Mouse (Mus musculus) kidney, embryonic 16.5 days (tissue): ENCODE data around the gene Col4a2. TPM values are rescaled to one million over a fixed set of nuclear protein-coding genes. Genes with fewer than 3 reads are reported as not detected.
A peak's percentile ranks its signal among the peaks of the same experiment; 100 is the strongest.

ENCODE experiments used
- ATAC-seq: fragments of 200-750 bp; cut with Nextera tagmentation; 2 replicates; pipeline ENCODE4 v1.8.0; 2017; ENCODE audit warnings: moderate TSS enrichment; ENCODE audit not compliant: low FRiP score, low TSS enrichment
- H3K27ac ChIP-seq: fragments of 300-500 bp; sonication (generic); 2 replicates; pipeline ENCODE4 v1.5.1; 2014; ENCODE audit warnings: low read length
- H3K27me3 ChIP-seq: fragments of 300-500 bp; sonication (generic); 2 replicates; pipeline ENCODE4 v1.6.1; 2014; ENCODE audit warnings: low read length, control low read depth, mixed read lengths; ENCODE audit not compliant: insufficient read depth
- H3K36me3 ChIP-seq: fragments of 300-500 bp; sonication (generic); 2 replicates; pipeline ENCODE4 v1.6.1; 2014; ENCODE audit warnings: low read length, control low read depth, mixed read lengths; ENCODE audit not compliant: insufficient read depth
- H3K4me1 ChIP-seq: fragments of 300-500 bp; sonication (generic); 2 replicates; pipeline ENCODE4 v1.6.1; 2014; ENCODE audit warnings: low read length, control low read depth, mixed read lengths; ENCODE audit not compliant: insufficient read depth
- H3K4me2 ChIP-seq: fragments of 300-500 bp; sonication (generic); replicated peaks from 2 replicates; pipeline ENCODE4 v1.6.1; 2014; ENCODE audit warnings: low read depth, low read length
- H3K4me3 ChIP-seq: fragments of 300-500 bp; sonication (generic); 2 replicates; pipeline ENCODE4 v1.5.1; 2014; ENCODE audit warnings: mild to moderate bottlenecking, low read length
- H3K9ac ChIP-seq: fragments of 300-500 bp; sonication (generic); replicated peaks from 2 replicates; pipeline ENCODE4 v1.6.1; 2014; ENCODE audit warnings: low read length
- H3K9me3 ChIP-seq: fragments of 300-500 bp; sonication (generic); 2 replicates; pipeline ENCODE4 v1.6.1; 2016; ENCODE audit warnings: low read length, control low read depth
- WGBS: fragments of 180-500 bp; shearing (Covaris S2); extraction: QIAGEN DNeasy Blood & Tissue Kit; methylation state at CpG from one replicate; pipeline ENCODE4 v1.1.7; 2014; 5-methylcytosine and 5-hydroxymethylcytosine counted together
- polyA plus RNA-seq: library from polyadenylated mRNA; unstranded; fragments of >200 nt; fragmentation: Nextera tagmentation; extraction: Ambion mirVana; gene quantifications from 2 replicates; pipeline ENCODE4 v1.2.1, GENCODE M21; 2015

The Col4a2 gene
- polyA plus RNA-seq, 1 experiment from 2014 or later = 126 TPM

- Histone ChIP-seq H3K9me3 (no peaks in the 10 kb centered on the region), H3K4me2 (no peak overlapping the region), H3K9ac (no peak overlapping the region), H3K36me3 (0 out of 2 replicates have a peak, but pooled peaks cover 3% of the 10 kb centered on the region), H3K27ac (no peak overlapping the region), H3K4me3 (no peak overlapping the region), H3K27me3 (no peaks in the 10 kb centered on the region), H3K4me1 (peaks cover 66% of the 10 kb centered on the region)
- ATAC-seq = no peak
- 68% methylated on average over 6 of the region's 6 CpGs for WGBS
Measured at GRCm38 (mm10) chr8:11276286-11276685, 36.3 kb upstream of the Col4a2 start.

- Histone ChIP-seq H3K4me1 (peaks cover 68% of the 10 kb centered on the region), H3K36me3 (0 out of 2 replicates have a peak, but pooled peaks cover 3% of the 10 kb centered on the region), H3K4me2 (no peak overlapping the region), H3K27me3 (no peaks in the 10 kb centered on the region), H3K9ac (no peak overlapping the region), H3K9me3 (no peaks in the 10 kb centered on the region), H3K4me3 (no peak overlapping the region), H3K27ac (peak overlapping the region; percentile 85)
- WGBS = 87% methylated on average over 3 of the region's 3 CpGs
- no peak for ATAC-seq
Measured at GRCm38 (mm10) chr8:11277602-11278051, 35.0 kb upstream of the Col4a2 start.

GRCm38 (mm10) chr8:11278101-11278611 is 34.4 kb upstream of the Col4a2 start:
- H3K27ac ChIP-seq = peak overlapping the region; percentile 85
- H3K27me3 ChIP-seq = no peaks in the 10 kb centered on the region
- no peak overlapping the region for H3K4me3 ChIP-seq
- no peak for ATAC-seq
- 48% methylated on average over 4 of the region's 4 CpGs for WGBS
- H3K9ac ChIP-seq = 0 out of 2 replicates have a peak overlapping the region, but pooled peaks have one; percentile 23
- peaks cover 71% of the 10 kb centered on the region for H3K4me1 ChIP-seq
- H3K9me3 ChIP-seq = no peaks in the 10 kb centered on the region
- 0 out of 2 replicates have a peak, but pooled peaks cover 3% of the 10 kb centered on the region for H3K36me3 ChIP-seq
- no peak overlapping the region for H3K4me2 ChIP-seq

GRCm38 (mm10) chr8:11279296-11279826 is 33.2 kb upstream of the Col4a2 start:
- peaks cover 83% of the 10 kb centered on the region for H3K4me1 ChIP-seq
- ATAC-seq = peak; percentile 81

GRCm38 (mm10) chr8:11280721-11281268 is 31.8 kb upstream of the Col4a2 start:
- Histone ChIP-seq H3K27me3 (no peaks in the 10 kb centered on the region), H3K4me1 (peaks cover 93% of the 10 kb centered on the region), H3K36me3 (no peaks in the 10 kb centered on the region), H3K9me3 (no peaks in the 10 kb centered on the region), H3K9ac (no peak overlapping the region), H3K27ac (no peak overlapping the region), H3K4me3 (no peak overlapping the region), H3K4me2 (no peak overlapping the region)
- ATAC-seq = no peak
- WGBS = 70% methylated on average over 10 of the region's 10 CpGs

More at GRCm38 (mm10) chr8:11279296-11279826, 33.2 kb upstream of the Col4a2 start:
- Histone ChIP-seq H3K27me3 (no peaks in the 10 kb centered on the region), H3K4me3 (peak overlapping the region; percentile 19), H3K36me3 (no peaks in the 10 kb centered on the region), H3K9me3 (no peaks in the 10 kb centered on the region), H3K9ac (peak overlapping the region; percentile 43), H3K27ac (peak overlapping the region; percentile 85), H3K4me2 (peak overlapping the region; percentile 35)
- 40% methylated on average over 20 of the region's 20 CpGs for WGBS

DNA sequence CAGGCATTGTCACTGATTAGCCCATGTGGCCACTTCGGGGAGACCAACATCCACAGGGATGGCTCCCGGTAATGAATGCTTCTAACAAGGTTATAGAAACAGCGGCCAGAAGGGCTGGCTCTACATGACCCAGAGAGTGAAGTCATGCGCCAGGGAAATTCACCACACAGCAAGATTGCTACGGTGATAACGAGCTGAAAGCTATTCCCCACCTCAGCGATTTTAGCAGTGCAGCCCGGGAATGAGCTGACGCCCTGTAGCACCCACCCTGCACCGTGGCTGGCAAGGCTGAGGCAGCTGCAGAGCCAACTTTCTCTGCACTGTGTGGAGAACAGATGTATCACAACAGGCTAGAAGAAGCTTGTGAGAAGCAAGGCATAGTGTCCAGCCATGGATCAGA is 30.5 kb upstream of the Col4a2 start:
- H3K4me2 ChIP-seq = peak overlapping the region; percentile 8; the same call in 1 of the 2 replicates
- no peaks in the 10 kb centered on the region for H3K27me3 ChIP-seq
- peak overlapping the region; percentile 78 for H3K27ac ChIP-seq
- H3K36me3 ChIP-seq = no peaks in the 10 kb centered on the region
- H3K9me3 ChIP-seq = no peaks in the 10 kb centered on the region
- peaks cover 91% of the 10 kb centered on the region for H3K4me1 ChIP-seq
- 48% methylated on average over 10 of the region's 10 CpGs for WGBS
- no peak overlapping the region for H3K4me3 ChIP-seq
- H3K9ac ChIP-seq = no peak overlapping the region
- ATAC-seq = peak; percentile 58

DNA sequence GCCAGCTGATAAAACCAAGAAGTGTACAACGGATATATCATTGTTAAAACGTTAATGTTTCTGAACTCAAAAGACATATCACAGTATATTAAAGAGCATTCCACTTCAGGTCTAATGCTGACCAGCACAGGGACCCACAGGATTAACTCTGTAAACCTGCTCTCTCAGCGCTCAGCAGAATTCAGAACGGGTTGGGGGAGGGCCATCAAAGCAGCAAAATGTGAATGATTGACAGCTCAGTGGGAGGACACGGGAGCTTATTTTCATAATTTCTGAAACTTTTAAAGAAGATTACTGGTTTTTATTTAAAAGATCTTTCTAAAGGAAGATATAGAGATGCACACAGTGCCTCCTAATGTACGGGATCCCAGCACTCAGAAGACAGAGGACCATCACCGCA is 29.9 kb upstream of the Col4a2 start:
- Histone ChIP-seq H3K36me3 (no peaks in the 10 kb centered on the region), H3K4me1 (peaks cover 86% of the 10 kb centered on the region), H3K27me3 (no peaks in the 10 kb centered on the region), H3K9me3 (no peaks in the 10 kb centered on the region), H3K4me2 (0 out of 2 replicates have a peak overlapping the region, but pooled peaks have one; percentile 8), H3K4me3 (no peak overlapping the region), H3K9ac (no peak overlapping the region), H3K27ac (peak overlapping the region; percentile 78)
- ATAC-seq = 0 out of 2 replicates have a peak, but pooled peaks have one; percentile 7
- 69% methylated on average over 7 of the region's 7 CpGs for WGBS

DNA sequence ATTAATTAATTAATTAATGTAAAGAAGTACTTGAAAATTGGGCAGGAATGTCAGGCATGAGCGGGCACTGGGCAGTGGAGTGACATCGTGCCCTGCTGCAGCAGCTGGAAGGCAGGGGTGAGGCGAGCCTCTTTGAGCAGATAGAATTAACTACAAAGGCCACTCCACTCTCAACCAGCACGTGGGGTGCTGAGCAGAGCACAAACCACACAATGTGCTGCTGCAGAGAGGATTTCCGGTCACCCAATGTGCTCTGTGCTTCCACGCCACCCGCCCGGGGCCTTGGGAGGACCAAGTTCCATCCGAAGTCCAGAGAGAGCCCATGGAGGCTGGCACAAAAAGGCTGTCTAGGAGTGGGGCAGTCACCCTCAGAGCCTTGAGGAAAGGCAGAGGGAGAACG is 29.4 kb upstream of the Col4a2 start:
- ATAC-seq = 0 out of 2 replicates have a peak, but pooled peaks have one; percentile 40
- H3K4me2 ChIP-seq = no peak overlapping the region
- H3K9ac ChIP-seq = peak overlapping the region; percentile 47
- H3K27ac ChIP-seq = peak overlapping the region; percentile 78
- H3K9me3 ChIP-seq = no peaks in the 10 kb centered on the region
- no peaks in the 10 kb centered on the region for H3K36me3 ChIP-seq
- H3K4me1 ChIP-seq = peaks cover 84% of the 10 kb centered on the region
- H3K27me3 ChIP-seq = no peaks in the 10 kb centered on the region
- no peak overlapping the region for H3K4me3 ChIP-seq
- WGBS = 51% methylated on average over 10 of the region's 10 CpGs

- Histone ChIP-seq H3K36me3 (no peaks in the 10 kb centered on the region), H3K9me3 (no peaks in the 10 kb centered on the region), H3K9ac (no peak overlapping the region), H3K27me3 (no peaks in the 10 kb centered on the region), H3K27ac (no peak overlapping the region), H3K4me1 (peaks cover 79% of the 10 kb centered on the region), H3K4me2 (no peak overlapping the region), H3K4me3 (no peak overlapping the region)
- 48% methylated on average over 4 of the region's 4 CpGs for WGBS
- ATAC-seq = no peak
Measured at GRCm38 (mm10) chr8:11285437-11285836, 27.2 kb upstream of the Col4a2 start.

DNA sequence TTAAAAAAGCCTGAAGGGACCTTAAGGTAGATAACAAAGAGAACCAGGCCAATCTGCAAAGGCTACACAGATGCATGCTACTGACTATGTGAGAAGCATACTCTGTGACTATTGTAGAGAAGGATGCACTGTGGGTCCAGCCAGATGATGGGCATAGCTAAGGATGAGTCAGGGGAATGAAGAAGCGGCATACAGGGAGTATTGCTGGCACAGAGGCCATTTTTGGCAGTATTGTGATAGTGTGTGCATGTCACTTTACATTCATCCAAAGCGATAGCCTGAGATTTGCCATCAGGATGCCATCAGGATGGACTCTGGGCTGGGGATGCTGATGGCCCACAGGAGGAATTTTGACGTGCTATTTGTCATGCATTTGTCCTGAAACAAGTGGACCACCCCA is 25.5 kb upstream of the Col4a2 start:
- ATAC-seq = no peak
- H3K9ac ChIP-seq = no peak overlapping the region
- H3K27ac ChIP-seq = no peak overlapping the region
- 81% methylated on average over 3 of the region's 3 CpGs for WGBS
- H3K4me1 ChIP-seq = peaks cover 73% of the 10 kb centered on the region
- H3K36me3 ChIP-seq = no peaks in the 10 kb centered on the region
- no peak overlapping the region for H3K4me2 ChIP-seq
- no peaks in the 10 kb centered on the region for H3K9me3 ChIP-seq
- no peak overlapping the region for H3K4me3 ChIP-seq
- no peaks in the 10 kb centered on the region for H3K27me3 ChIP-seq
